Mouse (Mus musculus): ENCODE results near the gene Rpap3. TPM values are rescaled to one million over a fixed set of nuclear protein-coding genes. Genes with fewer than 3 reads are reported as not detected.

Rpap3 gene
- total RNA-seq, 2 experiments from 2014 or later = 10.2 to 13.2 TPM

GRCm38 (mm10) chr15:97648176-97648575 lies 57.4 kb downstream of the Rpap3 start:
- no peak for DNase-seq

- no peak for DNase-seq
Observed at GRCm38 (mm10) chr15:97646426-97646825, 59.2 kb downstream of the Rpap3 start.

- no peak for DNase-seq
Observed at GRCm38 (mm10) chr15:97643986-97644385, 61.6 kb downstream of the Rpap3 start.

Other genes with a start within 250 kb of the Rpap3 start
- under 1 TPM; 0.56 to 0.82 TPM for gene Endou, start 25.5 kb upstream of the Rpap3 start, total RNA-seq (2021)
- gene Rapgef3, start 62.1 kb upstream of the Rpap3 start, total RNA-seq (2021) = 1 to 10 TPM; 7.4 to 8.5 TPM
- 10 to 100 TPM; 34.5 to 42.6 TPM for gene Slc48a1, start 72.7 kb upstream of the Rpap3 start, total RNA-seq (2021)
- 10 to 100 TPM; 24.5 to 40.3 TPM for gene Hdac7, start 138.7 kb upstream of the Rpap3 start, total RNA-seq (2021)
- gene Vdr, start 204.8 kb upstream of the Rpap3 start, total RNA-seq (2021) = 1 to 10 TPM in 1 of 2 experiments, under 1 TPM in 1; 0.40 to 2.8 TPM

Data from gastrocnemius, postnatal 10 days (tissue).